Mouse (Mus musculus) T-cell, adult 2 months (primary cell): ENCODE results near the gene Cirbp.

Experiments
- DNase-seq: peaks from one replicate; pipeline ENCODE4 v3.0.0; 2022; ENCODE audit warnings: low spot score

Gene Cirbp

DNA sequence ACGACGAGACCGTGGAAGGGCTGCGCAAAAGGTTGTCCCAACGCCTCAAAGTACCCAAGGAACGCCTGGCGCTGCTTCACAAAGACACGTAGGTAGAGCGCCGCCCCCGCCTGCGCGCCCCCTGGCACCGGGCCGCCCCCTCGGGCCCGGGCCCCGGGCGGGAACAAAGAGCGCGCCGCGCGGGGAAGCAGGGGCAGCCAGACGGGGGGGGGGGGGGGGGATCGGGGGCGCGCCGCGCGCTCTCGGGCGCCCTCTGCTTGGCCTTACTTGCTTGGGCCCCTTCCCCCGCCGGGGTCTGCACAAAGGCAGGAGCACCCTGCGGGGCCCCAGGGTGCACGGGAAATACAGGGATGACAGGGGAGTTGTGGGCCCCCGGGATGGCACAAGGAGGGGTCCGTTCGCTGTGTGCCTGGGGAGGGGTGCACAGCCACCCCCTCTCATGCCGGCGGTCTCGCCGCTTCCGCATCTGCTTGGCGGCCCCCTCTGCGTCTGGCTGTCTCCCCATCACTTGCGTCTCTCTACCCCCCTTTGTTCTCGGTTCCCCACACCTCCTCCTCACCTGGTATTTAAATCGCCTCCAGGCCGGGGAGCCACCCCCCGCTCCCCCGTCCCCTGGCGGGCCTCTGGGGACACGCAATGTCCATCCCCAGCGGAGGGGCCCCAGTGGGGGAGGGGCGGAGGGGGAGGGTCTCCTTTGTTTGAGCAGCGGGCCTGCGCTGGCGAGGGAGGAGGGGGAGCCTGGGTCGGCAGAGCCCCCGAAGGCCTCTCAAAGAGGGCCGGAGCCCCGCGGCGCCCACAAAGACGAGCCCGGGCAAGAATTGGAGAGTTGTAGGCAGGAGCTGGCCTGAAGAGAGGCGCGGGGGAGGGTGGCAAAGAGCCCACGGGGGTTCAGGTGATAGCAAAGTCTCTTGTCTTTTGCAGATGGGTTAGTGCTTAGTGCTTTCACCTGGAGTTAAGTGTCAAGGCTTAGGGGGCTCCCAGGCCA lies 15.3 kb upstream of the Cirbp start:
- peak; percentile 67 for DNase-seq

DNA sequence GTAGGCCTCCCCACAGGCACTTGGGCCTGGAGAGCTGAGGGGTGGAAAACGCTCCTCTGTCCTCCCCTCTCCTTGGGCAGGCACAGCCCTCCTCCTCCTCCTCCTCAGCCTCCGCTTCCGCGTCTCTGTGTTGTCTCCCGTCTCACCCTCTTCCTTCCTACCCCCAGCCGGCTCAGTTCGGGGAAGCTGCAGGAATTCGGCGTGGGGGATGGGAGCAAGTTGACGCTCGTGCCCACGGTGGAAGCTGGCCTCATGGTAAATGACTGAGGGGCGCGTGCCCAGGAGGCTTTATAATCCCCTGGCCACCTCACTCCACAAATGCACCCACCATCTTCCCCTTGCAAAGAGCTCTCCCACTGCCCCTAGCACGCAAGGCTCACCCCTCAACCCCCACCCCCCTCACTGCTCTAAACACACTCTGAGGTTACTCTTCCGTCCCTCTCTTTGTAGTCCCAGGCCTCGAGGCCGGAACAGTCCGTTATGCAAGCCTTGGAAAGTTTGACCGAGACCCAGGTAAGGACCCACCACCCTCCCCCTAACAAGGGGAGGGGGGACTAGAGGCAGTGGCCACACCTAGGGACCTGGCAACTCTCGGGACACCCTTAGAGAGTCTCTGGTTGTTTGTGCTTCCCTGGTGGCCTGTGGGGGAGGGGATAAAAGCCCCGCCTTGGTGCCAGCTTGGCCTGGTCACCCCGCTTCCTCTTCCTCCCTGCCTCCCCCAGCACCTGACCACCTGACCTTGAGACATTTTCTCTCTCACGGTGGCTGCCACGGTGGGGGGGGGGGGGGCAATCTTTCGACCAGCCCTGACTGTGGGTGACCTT lies 14.4 kb upstream of the Cirbp start:
- DNase-seq = peak; percentile 33

DNA sequence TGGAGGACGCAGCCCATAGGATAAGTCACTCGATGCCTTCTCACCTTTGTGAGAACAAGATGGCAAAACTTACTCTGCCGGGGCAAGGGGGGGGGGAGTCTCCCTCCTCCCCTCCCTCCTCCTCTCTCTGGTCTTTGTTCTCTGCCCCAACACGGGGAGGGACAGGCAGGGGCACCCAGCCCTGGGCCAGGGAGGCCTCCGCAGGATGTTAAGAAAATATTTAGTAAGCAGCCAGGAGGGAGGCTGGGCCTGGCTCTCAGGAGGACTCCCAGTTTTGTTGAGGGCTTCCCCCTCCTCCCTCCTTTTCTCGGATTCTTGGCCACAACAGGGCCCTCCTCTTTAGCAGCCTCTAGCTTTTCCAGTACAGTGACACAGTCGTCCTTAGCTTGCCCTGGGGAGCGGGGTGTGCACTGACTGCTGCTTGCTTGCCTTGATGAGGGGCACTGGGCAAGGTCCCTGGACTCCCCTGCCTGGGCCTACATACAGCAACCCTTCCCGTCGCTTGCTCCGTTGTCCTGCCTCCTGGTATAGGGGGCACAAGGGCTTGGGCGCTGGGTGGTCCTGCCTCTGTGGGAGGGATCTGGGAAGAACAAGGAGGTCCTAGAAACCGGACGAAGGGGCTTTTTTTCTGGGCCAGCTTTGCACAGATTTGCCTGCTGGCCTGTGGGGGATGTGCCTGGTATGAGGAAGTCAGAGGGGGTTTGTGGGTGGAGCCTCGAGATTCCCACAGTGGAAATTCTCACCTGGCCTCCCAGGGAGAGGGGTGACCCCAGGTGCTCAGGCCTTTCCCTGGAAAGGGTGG lies 13.5 kb upstream of the Cirbp start:
- peak; percentile 39 for DNase-seq

GRCm38 (mm10) chr10:80152873-80153260 lies 12.9 kb upstream of the Cirbp start:
- no peak for DNase-seq

- DNase-seq = no peak
These were observed 12.1 kb upstream of the Cirbp start for GRCm38 (mm10) chr10:80153713-80154112.

GRCm38 (mm10) chr10:80154384-80154783 lies 11.4 kb upstream of the Cirbp start:
- DNase-seq = no peak

- DNase-seq = no peak
These were observed 10.5 kb upstream of the Cirbp start for GRCm38 (mm10) chr10:80155277-80155676.

DNA sequence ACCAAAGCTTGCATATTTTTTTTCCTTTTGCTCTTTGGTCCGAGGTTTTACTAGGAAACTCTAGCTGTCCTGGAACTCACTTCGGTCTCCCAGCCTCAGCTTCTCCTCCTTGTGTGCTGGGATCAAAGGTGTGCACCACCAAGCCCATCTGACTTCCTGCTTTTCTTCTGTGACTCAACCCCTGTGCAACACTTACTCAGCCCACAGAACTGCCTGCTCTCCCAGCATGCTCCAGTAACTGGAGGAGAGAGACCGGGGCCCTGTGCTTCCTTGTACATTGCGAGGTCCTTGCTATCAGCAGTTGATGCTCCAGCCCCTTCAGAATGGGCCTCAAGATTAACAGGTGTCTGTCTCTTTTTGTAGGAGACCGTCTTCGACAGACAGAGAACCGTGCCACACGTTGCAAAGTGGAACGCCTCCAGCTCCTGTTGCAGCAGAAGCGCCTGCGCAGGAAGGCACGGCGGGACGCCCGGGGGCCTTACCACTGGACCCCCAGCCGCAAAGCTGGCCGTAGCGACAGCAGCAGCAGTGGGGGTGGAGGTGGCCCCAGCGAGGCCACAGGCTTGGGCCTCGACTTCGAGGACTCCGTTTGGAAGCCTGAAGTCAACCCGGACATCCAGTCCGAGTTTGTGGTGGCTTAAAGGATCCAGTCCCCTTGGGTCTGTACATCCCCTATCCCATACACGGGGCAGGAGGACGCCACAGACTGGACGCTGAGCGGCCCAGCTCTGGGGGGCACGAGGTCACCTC lies 9.6 kb upstream of the Cirbp start:
- no peak for DNase-seq

DNA sequence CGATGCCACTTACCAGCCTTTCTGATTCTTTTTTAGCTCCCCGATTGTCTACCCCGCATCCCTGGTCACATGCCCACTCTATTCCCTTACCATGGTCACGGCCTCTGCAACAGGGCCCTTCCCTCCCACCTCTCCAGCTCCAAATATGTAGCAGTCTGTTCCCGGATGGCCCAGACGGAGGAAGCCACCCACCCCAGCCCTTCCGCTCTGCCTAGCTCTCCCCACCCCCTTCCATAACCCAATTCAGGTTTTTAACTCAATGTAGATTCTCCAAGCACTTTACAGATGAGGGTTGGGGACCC lies 9.1 kb upstream of the Cirbp start:
- DNase-seq = no peak

GRCm38 (mm10) chr10:80157141-80157929 lies 8.4 kb upstream of the Cirbp start:
- no peak for DNase-seq

- peak; percentile 68 for DNase-seq
These were observed 7.3 kb upstream of the Cirbp start for GRCm38 (mm10) chr10:80158307-80158986.

GRCm38 (mm10) chr10:80159021-80159560 lies 6.7 kb upstream of the Cirbp start:
- DNase-seq = no peak

DNA sequence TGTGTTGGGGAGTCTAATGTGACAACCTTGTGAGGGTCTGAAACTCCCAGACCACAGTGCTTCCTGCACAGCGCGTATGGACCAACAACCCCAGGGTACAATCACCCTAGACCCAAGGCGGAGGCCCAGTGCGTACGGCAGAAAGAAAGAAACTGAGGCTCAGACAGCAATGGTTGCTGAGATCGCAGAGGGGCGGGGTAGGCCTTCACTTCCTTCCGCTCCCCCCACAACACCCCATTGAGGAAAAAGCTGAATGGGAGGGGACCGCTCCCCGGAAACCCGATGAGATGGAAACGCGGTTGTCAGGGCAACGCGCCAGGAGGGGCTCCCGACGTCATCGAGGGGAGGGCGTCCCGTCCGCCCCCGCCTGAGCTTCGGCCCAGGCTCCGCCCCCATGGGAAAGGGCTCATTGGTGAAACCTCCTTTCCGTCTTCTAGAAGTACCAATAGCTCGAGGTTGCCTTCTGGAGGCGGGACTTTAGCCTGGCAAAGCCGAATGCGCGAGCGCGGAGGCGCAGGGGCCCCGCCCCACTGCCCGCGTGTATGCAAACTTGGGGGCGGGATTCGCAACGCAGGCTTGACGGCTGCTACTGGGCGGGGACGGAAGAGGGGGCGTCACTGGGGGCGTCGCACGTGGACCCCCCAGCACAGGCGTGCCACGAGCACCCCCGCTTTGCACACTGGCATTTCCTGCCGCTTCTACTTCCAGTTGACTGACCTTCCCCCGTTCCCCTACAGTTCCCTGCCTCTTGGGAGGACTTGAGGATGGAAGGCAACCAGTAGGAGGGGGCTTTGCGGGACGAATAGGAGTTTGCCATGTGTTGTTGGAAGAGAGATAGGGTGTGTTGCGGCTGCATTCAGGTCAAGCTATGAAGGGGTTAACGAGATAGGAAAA lies 6.0 kb upstream of the Cirbp start:
- peak; percentile 100 for DNase-seq

DNA sequence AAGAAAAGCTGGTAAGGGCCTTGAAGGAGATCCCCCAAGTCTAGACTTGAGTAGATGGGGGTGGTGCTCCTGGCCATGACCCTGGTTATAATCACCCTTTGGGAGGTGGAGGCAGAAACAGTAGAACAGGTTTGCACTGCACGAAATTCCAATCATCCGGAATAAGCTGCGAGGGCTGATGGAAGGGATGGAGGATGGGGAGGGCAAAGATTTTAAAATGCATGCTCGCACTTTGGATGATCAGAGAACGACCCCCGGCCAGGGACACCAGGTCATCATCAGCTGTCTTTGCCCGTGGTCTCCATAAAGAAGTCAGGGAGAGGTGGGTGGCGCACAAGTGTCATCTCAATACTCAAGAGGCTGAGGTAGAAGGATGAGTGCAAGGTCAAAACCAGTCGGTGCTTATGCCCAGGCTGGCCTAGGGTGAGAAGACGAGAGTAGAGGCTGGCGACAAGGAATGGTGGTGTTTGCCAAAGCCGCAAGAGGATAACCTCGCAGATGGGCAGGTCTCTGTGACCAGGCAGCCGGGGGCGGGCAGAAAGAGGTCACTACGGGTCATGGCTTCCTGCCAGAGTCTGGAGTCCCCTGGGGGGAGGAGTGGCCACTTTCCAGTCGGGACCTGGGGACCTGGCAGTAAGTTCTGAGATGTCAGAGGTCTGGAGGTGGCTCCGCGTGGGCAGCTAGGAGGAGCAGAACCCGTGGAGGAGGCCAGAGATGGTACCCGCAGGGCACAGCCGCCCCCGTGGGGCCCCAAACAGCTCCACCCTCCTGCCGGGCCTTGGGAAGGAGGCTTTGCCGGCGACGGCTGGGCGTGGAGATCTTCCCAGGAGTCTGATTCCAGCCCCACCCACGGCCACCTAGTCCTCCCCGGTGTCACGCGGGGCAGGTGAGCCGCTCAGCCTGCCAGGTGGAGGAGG lies 5.1 kb upstream of the Cirbp start:
- DNase-seq = no peak

GRCm38 (mm10) chr10:80161522-80162242 lies 4.1 kb upstream of the Cirbp start:
- no peak for DNase-seq

GRCm38 (mm10) chr10:80162243-80162608 lies 3.6 kb upstream of the Cirbp start:
- no peak for DNase-seq

DNA sequence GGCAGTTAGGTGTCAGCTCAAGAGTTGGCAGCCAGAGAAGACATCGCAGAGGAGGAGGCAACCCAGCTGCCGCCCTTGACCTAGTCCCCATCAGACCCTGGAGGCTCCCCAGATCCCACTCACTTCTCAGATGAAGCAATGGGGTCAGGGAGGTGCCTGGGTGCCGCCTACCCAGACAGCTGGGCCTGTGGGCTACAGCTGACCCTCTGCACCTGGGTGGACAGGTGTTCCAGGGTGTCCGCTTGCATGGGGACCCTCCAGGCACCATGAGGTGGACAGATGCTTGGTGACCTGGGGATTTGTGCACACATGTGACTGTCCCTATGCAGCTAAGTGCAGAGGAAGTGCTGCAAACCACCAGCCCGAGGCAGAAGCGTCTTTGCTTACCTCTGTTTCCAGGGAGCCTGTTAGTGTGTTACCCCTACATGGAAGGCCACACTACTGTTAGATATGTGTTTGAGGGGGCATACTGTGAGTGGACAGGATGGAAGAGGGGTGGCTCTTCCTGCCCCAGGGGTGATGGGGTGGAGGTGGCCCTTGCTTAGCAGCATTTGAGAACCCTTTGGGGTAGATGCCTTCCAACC lies 3.0 kb upstream of the Cirbp start:
- DNase-seq = no peak
